Mouse (Mus musculus) MEL (cell line): Measurements from ENCODE around the gene Lad1.

ENCODE experiments used
- GATA1 ChIP-seq: IDR thresholded peaks from 2 replicates; pipeline ENCODE4 v1.6.1; 2011; ENCODE audit warnings: low read depth, low read length, improper control_type of control experiment
- TBP ChIP-seq: IDR thresholded peaks from 2 replicates; pipeline ENCODE4 v1.8.0; 2011; ENCODE audit warnings: low read depth, low read length, improper control_type of control experiment

GRCm38 (mm10) chr1:135853200-135853599 lies 34.8 kb downstream of the Lad1 start:
- TF ChIP-seq GATA1 (no peak), TBP (no peak)
